Mouse (Mus musculus) forebrain, embryonic 10.5 days (tissue): ENCODE measurements around the gene Olig2. TPM values are rescaled to one million over a fixed set of nuclear protein-coding genes. Genes with fewer than 3 reads are reported as not detected.

Experiments
- DNase-seq: peaks from one replicate; pipeline ENCODE4 v3.0.0-alpha.2; 2017; ENCODE audit warnings: low spot score; ENCODE audit errors: extremely low spot score
- H3K27ac ChIP-seq: fragments of 300-500 bp; sonication (generic); 2 replicates; pipeline ENCODE4 v1.5.1; 2016; ENCODE audit warnings: mild to moderate bottlenecking
- H3K27me3 ChIP-seq: fragments of 300-500 bp; sonication (generic); 2 replicates; pipeline ENCODE4 v1.6.1; 2016; ENCODE audit warnings: mild to moderate bottlenecking; ENCODE audit not compliant: poor library complexity, severe bottlenecking
- H3K36me3 ChIP-seq: fragments of 300-500 bp; sonication (generic); replicated peaks from 2 replicates; pipeline ENCODE4 v1.6.1; 2016; ENCODE audit warnings: mild to moderate bottlenecking, moderate library complexity
- H3K4me1 ChIP-seq: fragments of 300-500 bp; sonication (generic); 2 replicates; pipeline ENCODE4 v1.6.1; 2016
- H3K4me3 ChIP-seq: fragments of 300-500 bp; sonication (generic); 2 replicates; pipeline ENCODE4 v1.5.1; 2016; ENCODE audit warnings: mild to moderate bottlenecking, moderate library complexity
- H3K9me3 ChIP-seq: fragments of 300-500 bp; sonication (generic); 2 replicates; pipeline ENCODE4 v1.6.1; 2016; ENCODE audit warnings: mild to moderate bottlenecking, moderate library complexity
- WGBS: fragments of 180-500 bp; shearing (Covaris S2); methylation state at CpG from one replicate; pipeline ENCODE4 v1.1.7; 2016; 5-methylcytosine and 5-hydroxymethylcytosine counted together
- polyA plus RNA-seq: library from polyadenylated mRNA; unstranded; fragments of >200 nt; fragmentation: Nextera tagmentation; extraction: Ambion mirVana; gene quantifications from 2 replicates; pipeline ENCODE4 v1.2.1, GENCODE M21; 2016

Olig2 gene
- polyA plus RNA-seq, 1 experiment from 2014 or later, result 10.5 TPM

DNA sequence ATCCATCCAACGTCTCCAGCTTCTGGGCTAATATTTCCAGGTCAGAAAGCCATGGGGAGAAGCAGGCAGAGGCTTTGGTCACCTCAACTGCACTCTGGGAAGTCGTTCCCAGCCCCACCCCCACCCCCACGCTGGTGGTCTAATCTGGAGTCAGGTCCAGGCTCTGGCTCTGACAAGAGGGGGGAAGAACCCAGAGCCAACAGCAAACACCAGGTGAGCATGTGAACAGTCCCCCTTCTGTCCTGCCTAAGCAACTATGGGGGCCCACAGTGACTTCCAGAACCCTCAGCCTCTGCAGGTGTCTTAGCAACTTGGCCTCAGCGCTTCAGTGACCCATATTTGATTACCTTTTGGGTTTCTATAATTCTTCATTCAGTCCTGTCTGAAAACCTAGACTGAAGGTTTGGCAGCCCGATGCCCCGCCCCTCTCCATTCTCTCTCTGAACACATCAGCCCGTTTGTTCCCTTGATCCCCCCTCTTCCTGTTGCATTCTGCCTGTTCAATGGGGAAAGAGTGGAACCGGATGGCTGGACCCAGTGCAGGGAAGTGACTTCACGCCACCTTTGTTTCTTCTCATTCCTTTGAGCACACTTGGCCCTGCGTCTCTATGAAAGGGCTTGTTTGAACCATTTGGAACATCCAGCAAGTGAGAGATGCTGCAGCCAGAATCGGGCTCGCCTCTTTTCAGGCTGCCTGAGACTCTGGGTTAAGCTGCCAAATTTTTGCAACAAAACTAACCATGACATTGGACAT, 37.4 kb downstream of the Olig2 start:
- Histone ChIP-seq H3K27me3 (peaks cover 100% of the 10 kb centered on the region), H3K27ac (0 out of 2 replicates have a peak overlapping the region, but pooled peaks have one; percentile 25), H3K9me3 (no peaks in the 10 kb centered on the region), H3K4me3 (no peak overlapping the region), H3K36me3 (no peaks in the 10 kb centered on the region), H3K4me1 (peaks cover 14% of the 10 kb centered on the region)
- 24% methylated on average over 12 of the region's 12 CpGs for WGBS
- no peak for DNase-seq

DNA sequence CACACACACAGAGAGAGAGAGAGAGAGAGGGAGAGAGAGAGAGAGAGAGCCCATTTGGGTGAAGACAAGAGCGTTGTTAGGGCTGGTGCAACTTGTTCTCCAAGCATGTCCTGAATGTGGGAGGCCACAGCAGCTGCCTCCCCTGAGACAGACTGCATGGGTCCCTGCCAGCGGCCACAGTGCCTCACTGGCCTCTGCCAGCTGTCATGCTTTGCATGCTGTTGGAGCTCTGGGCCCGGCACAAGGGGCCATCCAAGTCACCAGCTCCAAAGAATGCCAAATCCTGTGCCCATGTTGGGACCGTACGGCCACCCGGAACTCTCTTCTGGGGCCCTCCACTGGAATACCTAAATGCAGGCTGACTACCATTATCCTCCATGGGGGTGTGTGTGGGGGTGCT, 40.7 kb downstream of the Olig2 start:
- no peak for DNase-seq
- Histone ChIP-seq H3K27me3 (peaks cover 100% of the 10 kb centered on the region), H3K4me3 (no peak overlapping the region), H3K27ac (no peak overlapping the region), H3K36me3 (no peaks in the 10 kb centered on the region), H3K9me3 (no peaks in the 10 kb centered on the region), H3K4me1 (peaks cover 41% of the 10 kb centered on the region)
- WGBS, result 85% methylated on average over 6 of the region's 6 CpGs

GRCm38 (mm10) chr16:91268724-91269452, 43.6 kb downstream of the Olig2 start:
- peak overlapping the region; percentile 54 for H3K4me3 ChIP-seq
- H3K27me3 ChIP-seq, result peaks cover 100% of the 10 kb centered on the region
- no peaks in the 10 kb centered on the region for H3K36me3 ChIP-seq
- H3K27ac ChIP-seq, result no peak overlapping the region
- no peak for DNase-seq
- H3K9me3 ChIP-seq, result no peaks in the 10 kb centered on the region
- peaks cover 34% of the 10 kb centered on the region for H3K4me1 ChIP-seq
- 7% methylated on average over 13 of the region's 13 CpGs for WGBS

GRCm38 (mm10) chr16:91269468-91270211, 44.4 kb downstream of the Olig2 start, which contains the start of gene Olig1:
Gene Olig1 (plus strand): TSS chr16:91269772.
- Histone ChIP-seq H3K36me3 (no peaks in the 10 kb centered on the region), H3K27ac (peak within 1 kb of the TSS; percentile 74), H3K27me3 (peaks cover 100% of the 10 kb centered on the region), H3K9me3 (no peaks in the 10 kb centered on the region), H3K4me3 (peak within 1 kb of the TSS; percentile 54), H3K4me1 (peaks cover 34% of the 10 kb centered on the region)
- WGBS, result under 1% methylated on average over 64 of the region's 64 CpGs
- peak; percentile 79 for DNase-seq

DNA sequence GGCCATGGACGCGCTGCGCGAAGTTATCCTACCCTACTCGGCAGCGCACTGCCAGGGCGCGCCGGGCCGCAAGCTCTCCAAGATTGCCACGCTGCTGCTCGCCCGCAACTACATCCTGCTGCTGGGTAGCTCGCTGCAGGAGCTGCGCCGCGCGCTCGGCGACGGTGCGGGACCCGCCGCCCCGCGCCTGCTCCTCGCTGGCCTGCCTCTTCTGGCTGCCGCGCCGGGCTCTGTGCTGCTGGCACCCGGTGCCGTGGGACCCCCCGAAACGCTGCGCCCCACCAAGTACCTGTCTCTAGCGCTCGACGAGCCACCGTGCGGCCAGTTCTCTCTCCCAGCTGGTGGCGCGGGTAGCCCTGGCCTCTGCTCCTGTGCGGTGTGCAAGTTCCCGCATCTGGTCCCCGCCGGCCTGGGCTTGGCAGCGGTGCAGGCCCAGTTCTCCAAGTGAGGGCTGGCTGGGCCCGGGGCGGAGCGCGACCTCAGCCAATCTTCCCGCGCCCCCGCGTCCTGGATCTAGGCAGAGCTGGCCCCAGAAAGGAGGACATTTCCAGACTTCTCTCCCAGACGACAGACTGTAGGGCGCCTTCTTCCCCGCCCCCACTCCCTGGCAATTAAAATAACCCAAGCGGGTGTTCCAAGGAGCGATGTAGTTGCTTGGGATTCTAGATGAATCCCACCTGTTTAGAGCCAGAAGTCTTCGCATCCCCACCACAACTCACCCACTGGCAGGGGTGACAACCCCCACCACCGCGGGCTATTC, 45.1 kb downstream of the Olig2 start:
- peaks cover 100% of the 10 kb centered on the region for H3K27me3 ChIP-seq
- peak overlapping the region; percentile 54 for H3K4me3 ChIP-seq
- WGBS, result under 1% methylated on average over 63 of the region's 63 CpGs
- peak; percentile 49 for DNase-seq
- H3K4me1 ChIP-seq, result peaks cover 34% of the 10 kb centered on the region
- H3K36me3 ChIP-seq, result no peaks in the 10 kb centered on the region
- H3K27ac ChIP-seq, result peak overlapping the region; percentile 74
- no peaks in the 10 kb centered on the region for H3K9me3 ChIP-seq

- DNase-seq, result peak; percentile 42
- Histone ChIP-seq H3K36me3 (no peaks in the 10 kb centered on the region), H3K4me1 (peaks cover 34% of the 10 kb centered on the region), H3K27ac (peak overlapping the region; percentile 74; the same call in 1 of the 2 replicates), H3K27me3 (peaks cover 100% of the 10 kb centered on the region), H3K4me3 (peak overlapping the region; percentile 54), H3K9me3 (no peaks in the 10 kb centered on the region)
- under 1% methylated on average over 29 of the region's 29 CpGs for WGBS
Measured at GRCm38 (mm10) chr16:91270982-91271549, 45.8 kb downstream of the Olig2 start.

GRCm38 (mm10) chr16:91271634-91272033, 46.4 kb downstream of the Olig2 start:
- H3K27ac ChIP-seq, result no peak overlapping the region
- 2% methylated on average over 20 of the region's 20 CpGs for WGBS
- H3K4me3 ChIP-seq, result peak overlapping the region; percentile 54
- H3K4me1 ChIP-seq, result peaks cover 34% of the 10 kb centered on the region
- H3K36me3 ChIP-seq, result no peaks in the 10 kb centered on the region
- no peaks in the 10 kb centered on the region for H3K9me3 ChIP-seq
- peaks cover 100% of the 10 kb centered on the region for H3K27me3 ChIP-seq
- no peak for DNase-seq

Other genes with a start within 250 kb of the Olig2 start
- gene Synj1, start 214.1 kb upstream of the Olig2 start, polyA plus RNA-seq, result 12.2 and 12.8 TPM in 2 replicates
- 67.0 and 70.8 TPM in 2 replicates for gene Paxbp1, start 180.9 kb upstream of the Olig2 start, polyA plus RNA-seq
- gene 4932438H23Rik, start 130.3 kb upstream of the Olig2 start, polyA plus RNA-seq, result 0.10 and 0.12 TPM in 2 replicates
- gene Olig1, start 44.3 kb downstream of the Olig2 start, polyA plus RNA-seq, result 8.3 and 8.5 TPM in 2 replicates
- gene Ifnar2, start 147.3 kb downstream of the Olig2 start, polyA plus RNA-seq, result 28.6 and 29.0 TPM in 2 replicates
- not detected in 2 replicates for gene Gm21970, start 166.3 kb downstream of the Olig2 start, polyA plus RNA-seq
- 4.7 and 5.8 TPM in 2 replicates for gene Il10rb, start 180.7 kb downstream of the Olig2 start, polyA plus RNA-seq